Mouse (Mus musculus): ENCODE data around the gene Fcho2. TPM values are rescaled to one million over a fixed set of nuclear protein-coding genes. Genes with fewer than 3 reads are reported as not detected.

The Fcho2 gene
- 19.3 and 21.2 TPM in 2 replicates for polyA plus RNA-seq (2012; rRNA removed; ENCODE audit: low replicate concordance)

GRCm38 (mm10) chr13:98815147-98815785 lies at the start of gene Fcho2:
TSS of gene Fcho2 (minus strand) at chr13:98815449.

GRCm38 (mm10) chr13:98694773-98695314 lies 120.4 kb downstream of the Fcho2 start, which contains the start of gene Tmem171:
TSS of gene Tmem171 (minus strand) at chr13:98694834.

Other genes starting within 250 kb of the Fcho2 start
- not detected in 2 replicates for gene Tmem174, start 178.0 kb downstream of the Fcho2 start, polyA plus RNA-seq (2012; rRNA removed; ENCODE audit: low replicate concordance)
- 0.13 and 3.5 TPM in 2 replicates for gene Tmem171, start 120.6 kb downstream of the Fcho2 start, polyA plus RNA-seq (2012; rRNA removed; ENCODE audit: low replicate concordance)
- 25.6 and 44.0 TPM in 2 replicates for gene Tnpo1, start 110.9 kb upstream of the Fcho2 start, polyA plus RNA-seq (2012; rRNA removed; ENCODE audit: low replicate concordance)
- gene 1700024P04Rik, start 169.1 kb upstream of the Fcho2 start, polyA plus RNA-seq (2012; rRNA removed; ENCODE audit: low replicate concordance): not detected in 2 replicates